Mouse (Mus musculus): Measurements from ENCODE around the gene Cdk12.

DNA sequence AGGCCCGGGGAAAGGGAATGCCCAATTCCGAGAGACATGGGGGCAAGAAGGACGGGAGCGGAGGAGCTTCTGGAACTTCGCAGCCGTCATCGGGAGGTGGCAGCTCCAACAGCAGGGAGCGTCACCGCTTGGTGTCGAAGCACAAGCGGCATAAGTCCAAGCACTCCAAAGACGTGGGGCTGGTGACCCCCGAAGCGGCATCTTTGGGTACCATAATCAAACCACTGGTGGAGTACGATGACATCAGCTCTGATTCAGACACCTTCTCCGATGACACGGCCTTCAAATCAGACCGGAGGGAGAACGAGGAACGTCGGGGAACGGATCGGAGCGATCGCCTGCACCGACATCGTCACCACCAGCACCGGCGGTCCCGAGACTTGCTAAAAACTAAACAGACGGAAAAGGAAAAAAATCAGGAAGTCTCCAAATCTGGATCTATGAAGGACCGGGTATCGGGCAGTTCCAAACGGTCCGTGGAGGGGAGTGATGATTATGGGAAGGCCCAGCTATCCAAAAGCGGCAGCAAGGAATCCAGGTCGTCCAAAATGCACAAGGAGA lies 572 bp downstream of the Cdk12 start:
- TF ChIP-seq TAL1 (IDR thresholded peaks at IDR 0.05; ENCODE audit: low read length) = no peak
- no peak for TF ChIP-seq GATA1 (IDR thresholded peaks at IDR 0.05; ENCODE audit: low read length)

Measured in erythroblast, embryonic 14.5 days (primary cell).